Mouse (Mus musculus): ENCODE measurements around the gene Hoxa1. TPM values are rescaled to one million over a fixed set of nuclear protein-coding genes. Genes with fewer than 3 reads are reported as not detected.

Hoxa1 gene
- total RNA-seq, 2 experiments from 2014 or later = not detected

- no peak for DNase-seq (ENCODE audit: extremely low spot score in 1 of 2, low spot score in 1 of 2)
Measured at GRCm38 (mm10) chr6:52190410-52190809, 32.3 kb upstream of the Hoxa1 start.

GRCm38 (mm10) chr6:52189909-52190308 is 31.8 kb upstream of the Hoxa1 start:
- DNase-seq (ENCODE audit: extremely low spot score in 1 of 2, low spot score in 1 of 2) = no peak

GRCm38 (mm10) chr6:52189172-52189591 is 31.1 kb upstream of the Hoxa1 start:
- DNase-seq (ENCODE audit: extremely low spot score in 1 of 2, low spot score in 1 of 2) = no peak

- no peak for DNase-seq (ENCODE audit: extremely low spot score in 1 of 2, low spot score in 1 of 2)
Measured at GRCm38 (mm10) chr6:52186500-52186899, 28.4 kb upstream of the Hoxa1 start.

GRCm38 (mm10) chr6:52185834-52186233 is 27.7 kb upstream of the Hoxa1 start:
- no peak for DNase-seq (ENCODE audit: extremely low spot score in 1 of 2, low spot score in 1 of 2)

GRCm38 (mm10) chr6:52185222-52185621 is 27.1 kb upstream of the Hoxa1 start:
- no peak for DNase-seq (ENCODE audit: extremely low spot score in 1 of 2, low spot score in 1 of 2)

GRCm38 (mm10) chr6:52184668-52185067 is 26.6 kb upstream of the Hoxa1 start:
- no peak for DNase-seq (ENCODE audit: extremely low spot score in 1 of 2, low spot score in 1 of 2)

GRCm38 (mm10) chr6:52183311-52184080 is 25.4 kb upstream of the Hoxa1 start:
- no peak for DNase-seq (ENCODE audit: extremely low spot score in 1 of 2, low spot score in 1 of 2)

GRCm38 (mm10) chr6:52182793-52183192 is 24.7 kb upstream of the Hoxa1 start:
- DNase-seq (ENCODE audit: extremely low spot score in 1 of 2, low spot score in 1 of 2) = no peak

GRCm38 (mm10) chr6:52182030-52182429 is 23.9 kb upstream of the Hoxa1 start:
- DNase-seq (ENCODE audit: extremely low spot score in 1 of 2, low spot score in 1 of 2) = no peak

GRCm38 (mm10) chr6:52180726-52181125 is 22.6 kb upstream of the Hoxa1 start:
- DNase-seq (ENCODE audit: extremely low spot score in 1 of 2, low spot score in 1 of 2) = no peak

GRCm38 (mm10) chr6:52180213-52180710 is 22.1 kb upstream of the Hoxa1 start:
- no peak for DNase-seq (ENCODE audit: extremely low spot score in 1 of 2, low spot score in 1 of 2)

- DNase-seq (ENCODE audit: extremely low spot score in 1 of 2, low spot score in 1 of 2) = no peak
Measured at GRCm38 (mm10) chr6:52179690-52180089, 21.6 kb upstream of the Hoxa1 start.

- no peak for DNase-seq (ENCODE audit: extremely low spot score in 1 of 2, low spot score in 1 of 2)
Measured at GRCm38 (mm10) chr6:52178918-52179665, 21.0 kb upstream of the Hoxa1 start.

- DNase-seq (ENCODE audit: extremely low spot score in 1 of 2, low spot score in 1 of 2) = no peak
Measured at GRCm38 (mm10) chr6:52177806-52178205, 19.7 kb upstream of the Hoxa1 start.

- DNase-seq (ENCODE audit: extremely low spot score in 1 of 2, low spot score in 1 of 2) = no peak
Measured at GRCm38 (mm10) chr6:52177061-52177735, 19.1 kb upstream of the Hoxa1 start, which contains the start of gene 5730596B20Rik. 5730596B20Rik (plus strand) TSS chr6:52177498.

- DNase-seq (ENCODE audit: extremely low spot score in 1 of 2, low spot score in 1 of 2) = no peak
Measured at GRCm38 (mm10) chr6:52176391-52176790, 18.3 kb upstream of the Hoxa1 start.

GRCm38 (mm10) chr6:52175864-52176263 is 17.7 kb upstream of the Hoxa1 start:
- no peak for DNase-seq (ENCODE audit: extremely low spot score in 1 of 2, low spot score in 1 of 2)

GRCm38 (mm10) chr6:52174968-52175751 is 17.0 kb upstream of the Hoxa1 start:
- no peak for DNase-seq (ENCODE audit: extremely low spot score in 1 of 2, low spot score in 1 of 2)

GRCm38 (mm10) chr6:52173648-52174047 is 15.5 kb upstream of the Hoxa1 start:
- no peak for DNase-seq (ENCODE audit: extremely low spot score in 1 of 2, low spot score in 1 of 2)

Data from layer of hippocampus, postnatal 25 days (tissue).